Mouse (Mus musculus): Measurements from ENCODE around the gene Dcaf11. TPM values are rescaled to one million over a fixed set of nuclear protein-coding genes. Genes with fewer than 3 reads are reported as not detected.
A peak's percentile ranks its signal among the peaks of the same experiment; 100 is the strongest.

Gene Dcaf11
- polyA plus RNA-seq, 1 experiment from 2014 or later = 57.1 TPM

GRCm38 (mm10) chr14:55589771-55590448 is 30.1 kb downstream of the Dcaf11 start:
- Histone ChIP-seq H3K4me1 (peaks cover 74% of the 10 kb centered on the region), H3K36me3 (peaks cover 42% of the 10 kb centered on the region), H3K4me2 (peak overlapping the region; percentile 93), H3K9ac (peak overlapping the region; percentile 92), H3K27me3 (replicated peaks) (no peaks in the 10 kb centered on the region), H3K27ac (peak overlapping the region; percentile 94), H3K4me3 (peak overlapping the region; percentile 82), H3K9me3 (replicated peaks) (no peaks in the 10 kb centered on the region)
- no peak for ATAC-seq
- 71% methylated on average over 11 of the region's 11 CpGs for WGBS (ENCODE audit: insufficient replicate concordance)

- H3K4me2 ChIP-seq = peak within 1 kb of the TSS; percentile 93
- H3K27ac ChIP-seq = peak within 1 kb of the TSS; percentile 94
- H3K36me3 ChIP-seq = peaks cover 51% of the 10 kb centered on the region
- under 1% methylated on average over 22 of the region's 22 CpGs for WGBS (ENCODE audit: insufficient replicate concordance)
- peak; percentile 86 for ATAC-seq
- peak within 1 kb of the TSS; percentile 82 for H3K4me3 ChIP-seq
- peaks cover 66% of the 10 kb centered on the region for H3K4me1 ChIP-seq
- no peaks in the 10 kb centered on the region for H3K27me3 ChIP-seq (replicated peaks)
- no peaks in the 10 kb centered on the region for H3K9me3 ChIP-seq (replicated peaks)
- H3K9ac ChIP-seq = peak within 1 kb of the TSS; percentile 92
Observed at GRCm38 (mm10) chr14:55590748-55591330, 31.0 kb downstream of the Dcaf11 start, which contains the start of gene Psme2. Gene Psme2, minus strand, starts transcription at chr14:55591113.

GRCm38 (mm10) chr14:55591331-55591891 is 31.6 kb downstream of the Dcaf11 start, which contains the start of gene Rnf31:
Gene Rnf31, plus strand, starts transcription at chr14:55591708.
- Histone ChIP-seq H3K27ac (peak within 1 kb of the TSS; percentile 94), H3K4me3 (peak within 1 kb of the TSS; percentile 82), H3K36me3 (peaks cover 57% of the 10 kb centered on the region), H3K27me3 (replicated peaks) (no peaks in the 10 kb centered on the region), H3K9ac (peak within 1 kb of the TSS; percentile 92), H3K4me1 (peaks cover 60% of the 10 kb centered on the region), H3K4me2 (peak within 1 kb of the TSS; percentile 93), H3K9me3 (replicated peaks) (no peaks in the 10 kb centered on the region)
- ATAC-seq = peak; percentile 91
- under 1% methylated on average over 33 of the region's 33 CpGs for WGBS (ENCODE audit: insufficient replicate concordance)

GRCm38 (mm10) chr14:55592226-55592625 is 32.4 kb downstream of the Dcaf11 start:
- no peak for ATAC-seq
- H3K9me3 ChIP-seq (replicated peaks) = no peaks in the 10 kb centered on the region
- WGBS (ENCODE audit: insufficient replicate concordance) = 4% methylated on average over 16 of the region's 16 CpGs
- peak overlapping the region; percentile 94 for H3K27ac ChIP-seq
- no peaks in the 10 kb centered on the region for H3K27me3 ChIP-seq (replicated peaks)
- peak overlapping the region; percentile 92 for H3K9ac ChIP-seq
- H3K4me2 ChIP-seq = peak overlapping the region; percentile 93
- H3K4me3 ChIP-seq = peak overlapping the region; percentile 82
- H3K4me1 ChIP-seq = peaks cover 52% of the 10 kb centered on the region
- H3K36me3 ChIP-seq = peaks cover 60% of the 10 kb centered on the region

- H3K4me3 ChIP-seq = no peak overlapping the region
- H3K36me3 ChIP-seq = peaks cover 76% of the 10 kb centered on the region
- no peaks in the 10 kb centered on the region for H3K27me3 ChIP-seq (replicated peaks)
- 87% methylated on average over 13 of the region's 13 CpGs for WGBS (ENCODE audit: insufficient replicate concordance)
- H3K9me3 ChIP-seq (replicated peaks) = no peaks in the 10 kb centered on the region
- ATAC-seq = no peak
- peaks cover 24% of the 10 kb centered on the region for H3K4me1 ChIP-seq
- H3K27ac ChIP-seq = 0 out of 2 replicates have a peak overlapping the region, but pooled peaks have one; percentile 12
- H3K9ac ChIP-seq = no peak overlapping the region
- H3K4me2 ChIP-seq = no peak overlapping the region
Observed at GRCm38 (mm10) chr14:55596036-55596690, 36.4 kb downstream of the Dcaf11 start.

GRCm38 (mm10) chr14:55598521-55599390 is 39.0 kb downstream of the Dcaf11 start:
- Histone ChIP-seq H3K4me2 (no peak overlapping the region), H3K4me3 (no peak overlapping the region), H3K4me1 (peaks cover 21% of the 10 kb centered on the region), H3K27me3 (replicated peaks) (no peaks in the 10 kb centered on the region), H3K27ac (no peak overlapping the region), H3K9ac (no peak overlapping the region), H3K36me3 (peaks cover 96% of the 10 kb centered on the region), H3K9me3 (replicated peaks) (no peaks in the 10 kb centered on the region)
- ATAC-seq = no peak
- WGBS (ENCODE audit: insufficient replicate concordance) = 92% methylated on average over 21 of the region's 21 CpGs

GRCm38 (mm10) chr14:55603271-55603632 is 43.4 kb downstream of the Dcaf11 start, which contains the start of gene Irf9:
Gene Irf9, plus strand, starts transcription at chr14:55603571.
- Histone ChIP-seq H3K9ac (peak within 1 kb of the TSS; percentile 72), H3K4me1 (peaks cover 46% of the 10 kb centered on the region), H3K27ac (peak within 1 kb of the TSS; percentile 94), H3K9me3 (replicated peaks) (no peaks in the 10 kb centered on the region), H3K27me3 (replicated peaks) (no peaks in the 10 kb centered on the region), H3K4me2 (peak within 1 kb of the TSS; percentile 70), H3K36me3 (peaks cover 86% of the 10 kb centered on the region), H3K4me3 (peak within 1 kb of the TSS; percentile 63)
- WGBS (ENCODE audit: insufficient replicate concordance) = 81% methylated on average over 7 of the region's 7 CpGs
- ATAC-seq = no peak

GRCm38 (mm10) chr14:55603633-55604576 is 44.1 kb downstream of the Dcaf11 start:
- 16% methylated on average over 19 of the region's 19 CpGs for WGBS (ENCODE audit: insufficient replicate concordance)
- H3K27me3 ChIP-seq (replicated peaks) = no peaks in the 10 kb centered on the region
- H3K4me1 ChIP-seq = peaks cover 46% of the 10 kb centered on the region
- H3K4me3 ChIP-seq = peak overlapping the region; percentile 63
- H3K4me2 ChIP-seq = peak overlapping the region; percentile 70
- peaks cover 86% of the 10 kb centered on the region for H3K36me3 ChIP-seq
- no peaks in the 10 kb centered on the region for H3K9me3 ChIP-seq (replicated peaks)
- H3K9ac ChIP-seq = peak overlapping the region; percentile 72
- H3K27ac ChIP-seq = peak overlapping the region; percentile 94
- ATAC-seq = peak; percentile 94

GRCm38 (mm10) chr14:55604823-55605222 is 45.0 kb downstream of the Dcaf11 start:
- Histone ChIP-seq H3K27me3 (replicated peaks) (no peaks in the 10 kb centered on the region), H3K4me3 (peak overlapping the region; percentile 63), H3K9me3 (replicated peaks) (no peaks in the 10 kb centered on the region), H3K4me1 (peaks cover 46% of the 10 kb centered on the region), H3K27ac (peak overlapping the region; percentile 94), H3K9ac (peak overlapping the region; percentile 70), H3K4me2 (peak overlapping the region; percentile 70), H3K36me3 (peaks cover 86% of the 10 kb centered on the region)
- no peak for ATAC-seq
- 87% methylated on average over 11 of the region's 11 CpGs for WGBS (ENCODE audit: insufficient replicate concordance)

- H3K36me3 ChIP-seq = peaks cover 84% of the 10 kb centered on the region
- no peaks in the 10 kb centered on the region for H3K27me3 ChIP-seq (replicated peaks)
- peaks cover 46% of the 10 kb centered on the region for H3K4me1 ChIP-seq
- peak overlapping the region; percentile 35 for H3K4me3 ChIP-seq
- H3K9ac ChIP-seq = peak overlapping the region; percentile 59
- peak overlapping the region; percentile 70 for H3K4me2 ChIP-seq
- no peaks in the 10 kb centered on the region for H3K9me3 ChIP-seq (replicated peaks)
- peak overlapping the region; percentile 72 for H3K27ac ChIP-seq
- peak; percentile 37; the same call in 1 of the 2 replicates for ATAC-seq
- 72% methylated on average over 16 of the region's 16 CpGs for WGBS (ENCODE audit: insufficient replicate concordance)
Observed at GRCm38 (mm10) chr14:55605743-55606459, 46.1 kb downstream of the Dcaf11 start.
